Mouse (Mus musculus) ES-Bruce4 (cell line): ENCODE data around the gene Grik4. TPM values are rescaled to one million over a fixed set of nuclear protein-coding genes. Genes with fewer than 3 reads are reported as not detected.

Experiments
- H3K27ac ChIP-seq: 2 replicates; pipeline ENCODE4 v1.5.1; 2012; ENCODE audit warnings: low read length, inconsistent platforms; ENCODE audit not compliant: insufficient read depth
- H3K27me3 ChIP-seq: 2 replicates; pipeline ENCODE4 v1.6.1; 2012; ENCODE audit warnings: mild to moderate bottlenecking, low read length, inconsistent platforms; ENCODE audit not compliant: control insufficient read depth, poor library complexity, insufficient read depth, severe bottlenecking
- H3K36me3 ChIP-seq: 2 replicates; pipeline ENCODE4 v1.6.1; 2012; ENCODE audit warnings: inconsistent platforms, mild to moderate bottlenecking, low read length, moderate library complexity; ENCODE audit not compliant: control insufficient read depth, poor library complexity, insufficient read depth, severe bottlenecking
- H3K4me1 ChIP-seq: one replicate; pipeline ENCODE4 v1.8.1; 2011; ENCODE audit warnings: low read length; ENCODE audit not compliant: control insufficient read depth, insufficient read depth
- H3K4me3 ChIP-seq: 2 replicates; pipeline ENCODE4 v1.5.1; 2011; ENCODE audit warnings: low read depth, mild to moderate bottlenecking, low read length
- H3K9ac ChIP-seq: 2 replicates; pipeline ENCODE4 v1.6.1; 2012; ENCODE audit warnings: low read depth, mild to moderate bottlenecking, inconsistent platforms; ENCODE audit not compliant: poor library complexity, severe bottlenecking
- H3K9me3 ChIP-seq: replicated peaks from 2 replicates; pipeline ENCODE4 v1.6.1; 2012; ENCODE audit warnings: mild to moderate bottlenecking, low read length, inconsistent platforms; ENCODE audit not compliant: control insufficient read depth, poor library complexity, insufficient read depth, severe bottlenecking
- CTCF ChIP-seq: IDR thresholded peaks from one replicate; pipeline ENCODE4 v1.8.1; 2011; ENCODE audit warnings: low read depth, low read length
- EP300 ChIP-seq: IDR thresholded peaks from 2 replicates; pipeline ENCODE4 v1.6.1; 2011; ENCODE audit warnings: low read depth, low read length; ENCODE audit not compliant: insufficient read depth
- POLR2A ChIP-seq: IDR thresholded peaks from one replicate; pipeline ENCODE4 v1.8.1; 2011; ENCODE audit warnings: low read length; ENCODE audit not compliant: insufficient read depth
- polyA plus RNA-seq: library from polyadenylated mRNA; stranded (reverse); fragments of >200 nt; gene quantifications from 2 replicates; pipeline ENCODE4 v1.2.4, GENCODE M21; 2011; ENCODE audit warnings: low read depth; ENCODE audit not compliant: missing spikeins, insufficient read depth, insufficient read length

The Grik4 gene
- polyA plus RNA-seq, 1 experiment: 1.0 TPM

- H3K36me3 ChIP-seq: no peaks in the 10 kb centered on the region
- H3K9ac ChIP-seq: no peak overlapping the region
- no peaks in the 10 kb centered on the region for H3K27me3 ChIP-seq
- H3K9me3 ChIP-seq: no peaks in the 10 kb centered on the region
- no peaks in the 10 kb centered on the region for H3K4me1 ChIP-seq
- TF ChIP-seq POLR2A (no peak), CTCF (no peak), EP300 (no peak)
- no peak overlapping the region for H3K4me3 ChIP-seq
- H3K27ac ChIP-seq: no peak overlapping the region
Observed at GRCm38 (mm10) chr9:42642821-42643220, 301.5 kb downstream of the Grik4 start.

DNA sequence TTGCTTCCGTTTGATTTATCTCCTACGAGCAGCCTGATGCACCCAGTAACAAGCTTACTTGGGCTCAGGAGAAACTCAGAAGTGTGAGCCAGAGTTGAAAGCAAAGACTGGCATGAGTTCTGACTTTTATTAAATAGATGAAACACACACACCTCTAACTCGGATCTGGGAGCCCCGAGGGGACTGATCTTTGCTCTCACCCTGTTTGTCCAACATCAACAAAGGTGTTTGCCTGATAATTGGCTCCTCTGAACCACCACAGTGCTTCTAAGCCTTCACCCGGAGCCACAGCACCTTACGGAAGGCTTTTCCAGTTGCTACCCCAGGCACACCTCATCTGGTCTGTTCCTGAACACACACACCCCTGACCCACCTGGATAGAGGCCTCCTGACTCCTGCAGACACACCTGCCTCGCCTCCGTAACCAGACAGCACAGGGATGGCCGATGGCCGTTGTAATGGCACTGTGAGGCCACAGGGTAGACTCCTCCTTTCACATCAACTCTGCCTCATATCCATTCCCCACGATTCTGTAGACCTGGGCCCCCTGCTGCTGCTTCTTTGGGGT lies 302.7 kb downstream of the Grik4 start:
- Histone ChIP-seq H3K9ac (no peak overlapping the region), H3K27me3 (no peaks in the 10 kb centered on the region), H3K4me1 (no peaks in the 10 kb centered on the region), H3K27ac (no peak overlapping the region), H3K4me3 (no peak overlapping the region), H3K36me3 (no peaks in the 10 kb centered on the region), H3K9me3 (no peaks in the 10 kb centered on the region)
- no peak for TF ChIP-seq CTCF
- no peak for TF ChIP-seq POLR2A
- no peak for TF ChIP-seq EP300

DNA sequence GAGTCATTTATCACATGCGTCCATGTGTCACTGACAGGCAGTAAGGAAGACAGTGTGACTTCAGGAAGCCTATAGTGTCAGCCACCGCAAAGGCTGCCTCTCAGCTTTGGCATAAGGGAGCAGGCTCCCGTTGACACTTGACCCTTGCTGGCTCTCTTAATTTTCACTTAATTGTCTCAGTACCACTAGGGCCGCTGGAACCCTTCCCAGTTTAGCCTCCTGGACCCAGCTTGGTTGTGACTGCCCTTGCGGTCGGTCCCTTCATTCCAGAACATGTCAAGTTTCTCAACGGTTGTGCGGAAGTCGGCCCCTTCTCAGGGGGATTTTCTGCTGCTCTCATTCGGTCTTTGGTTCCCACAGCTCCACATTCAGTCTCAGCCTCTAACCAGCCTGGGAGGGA lies 307.8 kb downstream of the Grik4 start:
- Histone ChIP-seq H3K4me3 (no peak overlapping the region), H3K4me1 (no peaks in the 10 kb centered on the region), H3K9me3 (no peaks in the 10 kb centered on the region), H3K9ac (no peak overlapping the region), H3K27ac (no peak overlapping the region), H3K36me3 (no peaks in the 10 kb centered on the region), H3K27me3 (no peaks in the 10 kb centered on the region)
- TF ChIP-seq CTCF (no peak), EP300 (no peak), POLR2A (no peak)

DNA sequence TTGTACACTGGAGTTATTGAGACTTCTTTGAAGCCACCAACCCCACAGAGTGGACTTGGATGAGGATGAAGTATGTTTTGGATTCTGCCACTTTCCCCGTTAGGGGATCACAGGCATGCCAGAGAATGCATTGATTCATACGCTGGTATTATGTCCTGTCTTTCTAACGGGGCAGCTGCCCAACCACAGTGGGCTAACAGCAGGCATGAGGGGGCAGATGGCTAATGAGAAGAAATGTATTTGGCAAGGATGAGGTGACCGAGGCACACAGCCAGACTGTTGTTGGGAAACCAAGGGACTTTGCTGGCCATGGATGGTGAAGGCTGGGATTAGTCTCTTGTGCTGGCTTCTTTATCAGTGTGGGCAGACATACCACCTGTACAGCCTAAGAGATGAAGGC lies 312.8 kb downstream of the Grik4 start:
- H3K4me1 ChIP-seq: no peaks in the 10 kb centered on the region
- no peak overlapping the region for H3K27ac ChIP-seq
- H3K9me3 ChIP-seq: no peaks in the 10 kb centered on the region
- no peak overlapping the region for H3K9ac ChIP-seq
- no peak overlapping the region for H3K4me3 ChIP-seq
- no peak for TF ChIP-seq POLR2A
- TF ChIP-seq CTCF: no peak
- TF ChIP-seq EP300: no peak
- no peaks in the 10 kb centered on the region for H3K36me3 ChIP-seq
- no peaks in the 10 kb centered on the region for H3K27me3 ChIP-seq

DNA sequence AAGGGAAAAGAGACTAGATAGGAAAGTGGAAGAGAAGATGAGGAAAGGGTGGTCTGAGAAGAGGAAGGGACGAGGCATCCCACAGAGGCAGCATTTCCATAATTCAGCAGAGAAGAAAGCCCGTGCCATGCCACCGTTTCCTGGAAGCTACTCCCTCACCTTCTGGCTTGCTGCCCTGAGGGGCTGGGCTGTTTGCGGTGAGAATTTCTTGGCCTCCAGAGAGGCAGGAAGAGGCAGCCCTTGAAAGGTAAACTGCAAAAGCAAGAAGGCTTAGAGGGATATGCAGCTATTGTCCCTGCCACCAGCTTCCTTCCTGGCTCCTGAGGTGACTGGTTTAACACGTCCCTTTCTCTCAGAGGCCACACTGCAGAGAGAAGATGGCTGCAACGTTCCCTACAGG lies 316.7 kb downstream of the Grik4 start:
- TF ChIP-seq POLR2A (no peak), CTCF (no peak), EP300 (no peak)
- no peak overlapping the region for H3K27ac ChIP-seq
- no peaks in the 10 kb centered on the region for H3K27me3 ChIP-seq
- H3K4me1 ChIP-seq: no peaks in the 10 kb centered on the region
- no peaks in the 10 kb centered on the region for H3K9me3 ChIP-seq
- no peak overlapping the region for H3K4me3 ChIP-seq
- no peaks in the 10 kb centered on the region for H3K36me3 ChIP-seq
- H3K9ac ChIP-seq: no peak overlapping the region

DNA sequence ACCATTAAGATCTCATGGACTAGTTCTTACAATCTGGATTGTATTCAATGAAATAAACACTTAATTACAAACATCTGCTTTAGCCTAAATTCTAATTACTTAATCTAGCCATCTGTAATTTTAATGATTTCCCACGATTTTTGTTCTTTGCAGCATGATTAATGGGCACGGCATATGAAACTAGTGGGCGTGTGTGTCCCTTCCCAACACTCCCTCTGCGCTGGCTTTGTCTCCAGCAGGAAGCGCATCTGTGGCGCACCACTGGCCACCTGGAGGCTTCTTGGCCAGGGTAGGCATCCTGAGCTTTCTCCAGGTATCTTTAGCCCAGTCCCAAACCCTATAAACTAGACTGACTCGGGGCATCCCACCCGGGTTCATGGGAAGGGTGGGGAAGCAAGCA lies 317.1 kb downstream of the Grik4 start:
- Histone ChIP-seq H3K9ac (no peak overlapping the region), H3K27me3 (no peaks in the 10 kb centered on the region), H3K36me3 (no peaks in the 10 kb centered on the region), H3K9me3 (no peaks in the 10 kb centered on the region), H3K4me3 (no peak overlapping the region), H3K4me1 (no peaks in the 10 kb centered on the region), H3K27ac (no peak overlapping the region)
- no peak for TF ChIP-seq EP300
- no peak for TF ChIP-seq CTCF
- TF ChIP-seq POLR2A: no peak
